Mouse (Mus musculus): ENCODE data around the gene Nucb1. TPM values are rescaled to one million over a fixed set of nuclear protein-coding genes. Genes with fewer than 3 reads are reported as not detected.

The Nucb1 gene
- 82.6 TPM for polyA plus RNA-seq (2014; fragmentation: Illumina TruSeq; extraction: RNeasy Lipid Tissue Mini Kit (QIAGEN cat#74804); ENCODE audit: low read depth, low replicate concordance)

DNA sequence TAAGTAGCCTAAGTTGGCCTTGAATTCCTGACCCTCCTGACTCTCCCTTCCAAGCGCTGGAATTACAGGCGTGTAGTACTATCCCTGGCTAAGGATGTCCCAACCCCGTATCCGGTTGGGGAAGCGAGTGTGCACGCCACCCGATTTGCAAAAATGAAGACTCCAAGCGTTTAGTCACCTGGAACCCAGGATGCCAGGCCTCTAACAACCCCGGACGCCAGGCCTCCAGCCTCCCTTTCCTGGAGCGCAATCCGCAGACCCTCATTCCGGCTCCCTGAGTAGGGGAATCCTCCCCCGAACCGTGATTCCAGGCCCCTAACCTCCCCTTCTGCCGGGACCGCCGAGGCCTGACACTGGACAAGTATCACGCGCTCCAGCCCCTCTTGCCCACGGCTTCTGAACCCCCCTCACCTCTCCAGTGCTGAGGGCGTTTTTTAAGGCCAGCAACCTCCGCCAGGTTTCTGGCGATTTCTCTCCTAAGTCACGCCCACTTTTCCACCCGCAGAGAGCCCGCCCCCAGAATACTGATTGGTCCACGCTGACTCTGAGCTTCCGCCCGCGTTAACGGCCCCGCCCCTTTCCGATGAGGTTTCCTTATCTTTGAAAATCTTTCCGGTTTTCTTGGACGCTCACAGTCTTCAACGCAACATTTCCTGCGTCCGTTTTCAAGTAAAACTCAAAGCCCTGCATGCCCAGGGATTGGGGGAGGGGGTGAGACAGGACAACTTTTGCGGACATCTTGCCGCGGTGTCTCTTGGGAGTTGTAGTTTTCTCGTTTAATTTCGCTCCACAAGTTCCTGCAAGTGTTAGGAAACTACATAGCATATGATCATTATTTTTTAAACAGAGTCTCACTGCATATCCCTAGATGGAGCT lies at the start of gene Nucb1:
TSS of gene Nucb1 (minus strand) at position 495 of the 876 bp plus-strand sequence.

DNA sequence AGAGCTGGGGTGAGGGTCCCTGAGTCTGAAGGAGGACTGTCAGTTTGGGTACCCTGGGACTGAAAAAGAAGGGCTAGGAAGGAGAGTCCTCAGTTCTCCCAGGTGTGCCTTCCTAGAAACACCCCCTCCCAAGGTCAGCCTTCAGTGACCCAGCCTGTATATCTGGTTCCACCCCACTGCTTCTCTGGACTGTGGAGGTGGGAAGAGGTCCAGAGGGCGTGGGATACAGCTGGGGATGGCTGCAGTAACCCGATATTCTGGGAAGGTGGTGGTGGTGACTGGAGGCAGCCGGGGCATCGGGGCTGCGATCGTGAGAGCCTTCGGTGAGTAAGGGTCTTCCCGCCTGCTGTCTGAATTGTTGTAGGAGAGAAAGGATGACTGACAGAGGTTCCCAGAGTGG lies 44.5 kb upstream of the Nucb1 start, which contains the start of gene Hsd17b14:
TSS of gene Hsd17b14 (plus strand) at position 150 of the 400 bp plus-strand sequence.

GRCm38 (mm10) chr7:45525809-45526473 lies 15.7 kb upstream of the Nucb1 start, which contains the start of the genes Ppp1r15a and Plekha4:
Gene Ppp1r15a, minus strand, starts transcription at chr7:45526268.
Gene Plekha4, plus strand, starts transcription at chr7:45526330.

DNA sequence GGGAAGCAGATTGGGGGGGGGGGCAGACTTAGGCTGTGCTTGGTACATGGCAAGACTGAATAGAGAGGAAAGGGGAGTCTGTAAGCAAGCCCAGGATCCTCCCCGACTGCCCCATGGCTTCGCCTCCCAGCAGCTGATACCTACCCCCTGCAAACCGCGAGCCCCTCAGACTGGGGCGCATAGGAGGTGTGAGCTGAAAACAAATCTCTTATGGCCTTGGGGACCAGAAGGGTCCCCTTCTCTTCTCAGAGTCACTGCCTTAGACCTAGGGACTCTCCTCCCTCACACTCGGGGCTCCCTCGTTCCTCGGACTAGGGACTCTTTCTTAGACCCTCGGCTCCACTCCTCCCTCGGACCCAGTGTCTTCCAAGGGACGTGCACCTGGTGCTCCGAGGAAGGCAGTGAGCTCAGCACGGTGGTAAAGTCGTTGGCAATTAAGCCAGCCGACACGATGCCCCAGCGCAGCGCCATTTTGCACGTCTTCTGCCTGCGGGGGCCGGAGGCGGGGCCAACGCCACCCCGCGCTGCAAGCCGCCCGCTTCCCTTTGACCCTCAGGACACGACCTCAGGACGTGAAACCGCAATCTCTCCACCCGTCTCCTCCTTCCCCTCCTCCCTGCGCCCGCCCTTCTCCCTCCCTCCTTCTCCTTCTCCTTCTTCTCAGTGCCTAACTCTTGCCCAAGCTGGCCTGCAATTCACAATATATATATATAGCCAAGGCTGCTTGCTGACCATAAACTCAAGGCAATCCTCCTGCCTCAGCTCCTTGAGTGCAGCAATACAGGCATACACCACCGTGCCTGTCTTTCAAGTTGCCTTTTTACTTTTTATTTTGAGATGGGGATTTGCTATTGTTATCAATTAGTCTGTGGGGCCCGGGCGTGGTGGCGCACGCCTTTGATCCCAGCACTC lies 21.7 kb downstream of the Nucb1 start, which contains the start of gene Dhdh:
TSS of gene Dhdh (minus strand) at position 513 of the 912 bp plus-strand sequence.

GRCm38 (mm10) chr7:45486761-45487415 lies 23.3 kb downstream of the Nucb1 start, which contains the start of gene Gm45808:
Gene Gm45808, minus strand, starts transcription at chr7:45486811.

GRCm38 (mm10) chr7:45481374-45481927 lies 28.8 kb downstream of the Nucb1 start, which contains the start of gene Tulp2:
Gene Tulp2, plus strand, starts transcription at chr7:45481877.

DNA sequence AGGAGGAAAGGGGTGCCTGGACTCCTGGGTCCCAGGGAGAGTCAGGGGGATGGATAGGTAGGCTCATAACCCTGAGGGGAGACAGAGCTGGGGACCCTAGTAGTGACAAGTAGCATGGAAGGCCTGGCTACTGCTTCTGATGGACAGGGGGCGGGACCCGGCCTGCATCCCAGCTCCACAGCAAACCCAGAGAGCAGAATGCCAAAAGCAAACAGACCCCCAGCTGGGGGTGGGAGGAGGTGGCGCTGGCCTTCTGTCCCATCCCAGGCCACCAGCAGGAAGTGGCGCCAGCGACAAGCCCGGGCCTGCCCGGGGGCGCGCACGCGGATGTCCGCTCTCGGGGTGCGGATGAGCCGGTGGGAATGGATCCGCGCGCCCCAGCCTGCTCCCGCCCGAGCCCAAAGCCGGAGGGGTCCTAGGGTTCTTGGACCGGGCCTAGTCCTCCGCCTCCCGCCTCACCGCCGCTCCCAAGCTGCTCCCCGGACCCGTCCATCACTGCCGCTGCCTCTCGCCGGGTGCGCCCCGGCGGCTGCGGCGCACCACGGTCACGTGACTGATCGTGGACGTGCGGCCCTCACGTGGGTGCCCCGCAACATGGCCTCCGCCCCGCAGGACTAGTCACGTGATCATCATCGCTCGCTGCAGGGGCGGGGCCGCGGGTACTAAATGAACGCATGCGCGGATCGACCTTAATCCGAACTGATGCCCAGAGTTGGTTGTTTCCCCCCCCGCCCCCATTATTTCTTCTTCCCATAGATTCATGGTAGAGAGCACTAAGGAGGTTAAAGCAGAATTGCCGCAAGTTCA lies 43.7 kb downstream of the Nucb1 start, which contains the start of gene Bax:
TSS of gene Bax (minus strand) at position 616 of the 807 bp plus-strand sequence.

GRCm38 (mm10) chr7:45459564-45460140 lies 50.6 kb downstream of the Nucb1 start, which contains the start of gene Ftl1:
Gene Ftl1, minus strand, starts transcription at chr7:45459884.

Other genes starting within 250 kb of the Nucb1 start
- gene Slc6a21, start 232.9 kb downstream of the Nucb1 start, polyA plus RNA-seq (2014; fragmentation: Illumina TruSeq; extraction: RNeasy Lipid Tissue Mini Kit (QIAGEN cat#74804); ENCODE audit: low read depth, low replicate concordance), result not detected
- 8.2 TPM for gene Trpm4, start 176.6 kb downstream of the Nucb1 start, polyA plus RNA-seq (2014; fragmentation: Illumina TruSeq; extraction: RNeasy Lipid Tissue Mini Kit (QIAGEN cat#74804); ENCODE audit: low read depth, low replicate concordance)
- gene Hrc, start 175.1 kb downstream of the Nucb1 start, polyA plus RNA-seq (2014; fragmentation: Illumina TruSeq; extraction: RNeasy Lipid Tissue Mini Kit (QIAGEN cat#74804); ENCODE audit: low read depth, low replicate concordance), result 0.28 TPM
- gene Ppfia3, start 143.4 kb downstream of the Nucb1 start, polyA plus RNA-seq (2014; fragmentation: Illumina TruSeq; extraction: RNeasy Lipid Tissue Mini Kit (QIAGEN cat#74804); ENCODE audit: low read depth, low replicate concordance), result 0.41 TPM
- not detected for gene Lin7b, start 139.8 kb downstream of the Nucb1 start, polyA plus RNA-seq (2014; fragmentation: Illumina TruSeq; extraction: RNeasy Lipid Tissue Mini Kit (QIAGEN cat#74804); ENCODE audit: low read depth, low replicate concordance)
- gene Snrnp70, start 114.7 kb downstream of the Nucb1 start, polyA plus RNA-seq (2014; fragmentation: Illumina TruSeq; extraction: RNeasy Lipid Tissue Mini Kit (QIAGEN cat#74804); ENCODE audit: low read depth, low replicate concordance), result 119 TPM
- gene Kcna7, start 104.8 kb downstream of the Nucb1 start, polyA plus RNA-seq (2014; fragmentation: Illumina TruSeq; extraction: RNeasy Lipid Tissue Mini Kit (QIAGEN cat#74804); ENCODE audit: low read depth, low replicate concordance), result not detected
- not detected for gene Ntf5, start 96.7 kb downstream of the Nucb1 start, polyA plus RNA-seq (2014; fragmentation: Illumina TruSeq; extraction: RNeasy Lipid Tissue Mini Kit (QIAGEN cat#74804); ENCODE audit: low read depth, low replicate concordance)
- not detected for gene Lhb, start 89.6 kb downstream of the Nucb1 start, polyA plus RNA-seq (2014; fragmentation: Illumina TruSeq; extraction: RNeasy Lipid Tissue Mini Kit (QIAGEN cat#74804); ENCODE audit: low read depth, low replicate concordance)
- gene Gys1, start 75.6 kb downstream of the Nucb1 start, polyA plus RNA-seq (2014; fragmentation: Illumina TruSeq; extraction: RNeasy Lipid Tissue Mini Kit (QIAGEN cat#74804); ENCODE audit: low read depth, low replicate concordance), result 2.6 TPM
- 0.63 TPM for gene Ruvbl2, start 72.3 kb downstream of the Nucb1 start, polyA plus RNA-seq (2014; fragmentation: Illumina TruSeq; extraction: RNeasy Lipid Tissue Mini Kit (QIAGEN cat#74804); ENCODE audit: low read depth, low replicate concordance)
- gene Ftl1, start 50.5 kb downstream of the Nucb1 start, polyA plus RNA-seq (2014; fragmentation: Illumina TruSeq; extraction: RNeasy Lipid Tissue Mini Kit (QIAGEN cat#74804); ENCODE audit: low read depth, low replicate concordance), result 3.0 TPM
- 1.4 TPM for gene Bax, start 43.5 kb downstream of the Nucb1 start, polyA plus RNA-seq (2014; fragmentation: Illumina TruSeq; extraction: RNeasy Lipid Tissue Mini Kit (QIAGEN cat#74804); ENCODE audit: low read depth, low replicate concordance)
- gene Tulp2, start 28.5 kb downstream of the Nucb1 start, polyA plus RNA-seq (2014; fragmentation: Illumina TruSeq; extraction: RNeasy Lipid Tissue Mini Kit (QIAGEN cat#74804); ENCODE audit: low read depth, low replicate concordance), result not detected
- not detected for gene Gm45808, start 23.6 kb downstream of the Nucb1 start, polyA plus RNA-seq (2014; fragmentation: Illumina TruSeq; extraction: RNeasy Lipid Tissue Mini Kit (QIAGEN cat#74804); ENCODE audit: low read depth, low replicate concordance)
- gene Dhdh, start 21.6 kb downstream of the Nucb1 start, polyA plus RNA-seq (2014; fragmentation: Illumina TruSeq; extraction: RNeasy Lipid Tissue Mini Kit (QIAGEN cat#74804); ENCODE audit: low read depth, low replicate concordance), result 3.8 TPM
- gene Ppp1r15a, start 15.9 kb upstream of the Nucb1 start, polyA plus RNA-seq (2014; fragmentation: Illumina TruSeq; extraction: RNeasy Lipid Tissue Mini Kit (QIAGEN cat#74804); ENCODE audit: low read depth, low replicate concordance), result 1.0 TPM
- gene Plekha4, start 15.9 kb upstream of the Nucb1 start, polyA plus RNA-seq (2014; fragmentation: Illumina TruSeq; extraction: RNeasy Lipid Tissue Mini Kit (QIAGEN cat#74804); ENCODE audit: low read depth, low replicate concordance), result 0.25 TPM
- not detected for gene Hsd17b14, start 44.5 kb upstream of the Nucb1 start, polyA plus RNA-seq (2014; fragmentation: Illumina TruSeq; extraction: RNeasy Lipid Tissue Mini Kit (QIAGEN cat#74804); ENCODE audit: low read depth, low replicate concordance)
- 2.6 TPM for gene Bcat2, start 59.7 kb upstream of the Nucb1 start, polyA plus RNA-seq (2014; fragmentation: Illumina TruSeq; extraction: RNeasy Lipid Tissue Mini Kit (QIAGEN cat#74804); ENCODE audit: low read depth, low replicate concordance)
- gene Fgf21, start 105.1 kb upstream of the Nucb1 start, polyA plus RNA-seq (2014; fragmentation: Illumina TruSeq; extraction: RNeasy Lipid Tissue Mini Kit (QIAGEN cat#74804); ENCODE audit: low read depth, low replicate concordance), result not detected
- 0.38 TPM for gene Fut1, start 106.9 kb upstream of the Nucb1 start, polyA plus RNA-seq (2014; fragmentation: Illumina TruSeq; extraction: RNeasy Lipid Tissue Mini Kit (QIAGEN cat#74804); ENCODE audit: low read depth, low replicate concordance)
- gene Izumo1, start 111.4 kb upstream of the Nucb1 start, polyA plus RNA-seq (2014; fragmentation: Illumina TruSeq; extraction: RNeasy Lipid Tissue Mini Kit (QIAGEN cat#74804); ENCODE audit: low read depth, low replicate concordance), result not detected
- gene Rasip1, start 117.1 kb upstream of the Nucb1 start, polyA plus RNA-seq (2014; fragmentation: Illumina TruSeq; extraction: RNeasy Lipid Tissue Mini Kit (QIAGEN cat#74804); ENCODE audit: low read depth, low replicate concordance), result not detected
- 0.19 TPM for gene Mamstr, start 129.6 kb upstream of the Nucb1 start, polyA plus RNA-seq (2014; fragmentation: Illumina TruSeq; extraction: RNeasy Lipid Tissue Mini Kit (QIAGEN cat#74804); ENCODE audit: low read depth, low replicate concordance)
- 61.8 TPM for gene Fut2, start 156.0 kb upstream of the Nucb1 start, polyA plus RNA-seq (2014; fragmentation: Illumina TruSeq; extraction: RNeasy Lipid Tissue Mini Kit (QIAGEN cat#74804); ENCODE audit: low read depth, low replicate concordance)
- not detected for gene Ntn5, start 173.6 kb upstream of the Nucb1 start, polyA plus RNA-seq (2014; fragmentation: Illumina TruSeq; extraction: RNeasy Lipid Tissue Mini Kit (QIAGEN cat#74804); ENCODE audit: low read depth, low replicate concordance)
- gene Sec1, start 184.0 kb upstream of the Nucb1 start, polyA plus RNA-seq (2014; fragmentation: Illumina TruSeq; extraction: RNeasy Lipid Tissue Mini Kit (QIAGEN cat#74804); ENCODE audit: low read depth, low replicate concordance), result not detected
- gene Car11, start 189.4 kb upstream of the Nucb1 start, polyA plus RNA-seq (2014; fragmentation: Illumina TruSeq; extraction: RNeasy Lipid Tissue Mini Kit (QIAGEN cat#74804); ENCODE audit: low read depth, low replicate concordance), result not detected
- 2.9 TPM for gene Dbp, start 194.7 kb upstream of the Nucb1 start, polyA plus RNA-seq (2014; fragmentation: Illumina TruSeq; extraction: RNeasy Lipid Tissue Mini Kit (QIAGEN cat#74804); ENCODE audit: low read depth, low replicate concordance)
- gene Rpl18, start 205.1 kb upstream of the Nucb1 start, polyA plus RNA-seq (2014; fragmentation: Illumina TruSeq; extraction: RNeasy Lipid Tissue Mini Kit (QIAGEN cat#74804); ENCODE audit: low read depth, low replicate concordance), result 2.1 TPM
- 0.66 TPM for gene Sphk2, start 207.6 kb upstream of the Nucb1 start, polyA plus RNA-seq (2014; fragmentation: Illumina TruSeq; extraction: RNeasy Lipid Tissue Mini Kit (QIAGEN cat#74804); ENCODE audit: low read depth, low replicate concordance)
- gene Fam83e, start 210.8 kb upstream of the Nucb1 start, polyA plus RNA-seq (2014; fragmentation: Illumina TruSeq; extraction: RNeasy Lipid Tissue Mini Kit (QIAGEN cat#74804); ENCODE audit: low read depth, low replicate concordance), result 55.9 TPM
- gene Spaca4, start 215.4 kb upstream of the Nucb1 start, polyA plus RNA-seq (2014; fragmentation: Illumina TruSeq; extraction: RNeasy Lipid Tissue Mini Kit (QIAGEN cat#74804); ENCODE audit: low read depth, low replicate concordance), result not detected

Measured in sigmoid colon, adult 10 weeks (tissue).